ENCODE assay signal across 9 mouse cellular contexts in genomic region chr1:87041814-87042438, GRCm38 (mm10). TPM values are rescaled to one million over a fixed set of nuclear protein-coding genes. Genes with fewer than 3 reads are reported as not detected.
A peak's percentile ranks its signal among the peaks of the same experiment; 100 is the strongest.
DNase-seq lines count a peak whose midpoint lies in the region; ATAC-seq and TF ChIP-seq lines count a peak whose summit lies in the region.
"Had no signal": no experiment of that assay in that cellular context is flagged by ENCODE, and none has a peak within 500 bp of the region (broad histone marks: within the 10 kb centered on the region; RNA-seq: fewer than 3 reads in every experiment).

No protein-coding gene starts in this region.

- no peaks in the 10 kb centered on the region for H3K27me3 ChIP-seq in forebrain, embryonic 11.5 days (ENCODE audit: control insufficient read depth, insufficient read depth, low read length)

- WGBS in forebrain, embryonic 11.5 days, result 0% methylated on average over 1 of the region's 1 CpGs

- in situ Hi-C loops in ES-E14 (cut with MboI; ENCODE audit: low sequenced_read_pairs in 2 of 2, unreplicated experiment in 2 of 2), result no loop called here

- no peak overlapping the region for H3K27ac ChIP-seq in ES-E14 (ENCODE audit: insufficient read depth, low read depth, low read length, poor library complexity, severe bottlenecking)
- no peak overlapping the region for H3K27ac ChIP-seq in forebrain, embryonic 11.5 days (ENCODE audit: low read depth, low read length)

- H3K4me1 ChIP-seq in ES-E14 (ENCODE audit: control insufficient read depth in 2 of 2, insufficient read depth in 2 of 2, low read length in 2 of 2, poor library complexity in 1 of 2), result no peaks in the 10 kb centered on the region
- no peaks in the 10 kb centered on the region for H3K4me1 ChIP-seq in forebrain, embryonic 11.5 days (replicated peaks; ENCODE audit: control insufficient read depth, insufficient read depth, low read length)

- peaks cover 2% of the 10 kb centered on the region; the same call in 1 of the 2 replicates for H3K36me3 ChIP-seq in ES-E14 (ENCODE audit: control insufficient read depth, insufficient read depth, low read length, poor library complexity, severe bottlenecking)
- H3K36me3 ChIP-seq in forebrain, embryonic 11.5 days (ENCODE audit: control insufficient read depth, insufficient read depth, low read length), result no peaks in the 10 kb centered on the region

- no peak overlapping the region for H3K4me2 ChIP-seq in forebrain, embryonic 11.5 days (ENCODE audit: low read depth, low read length, severe bottlenecking)

- peak; percentile 44 for DNase-seq in ES-E14 (ENCODE audit: low read depth, low spot score)
- peak; percentile 38 for DNase-seq in c-Kit-positive CD71-positive TER-119-negative erythroid progenitor cells, embryonic 14.5 days (ENCODE audit: low read depth)
- DNase-seq in forebrain, embryonic 11.5 days (ENCODE audit: low spot score), result peak; percentile 87
- peak; percentile 85 for DNase-seq in heart, postnatal 4 days
- peak; percentile 78 for DNase-seq in layer of hippocampus, adult 11-12 months (ENCODE audit: low spot score)
- peak; percentile 53 to 60 for DNase-seq in lung, adult 18-20 months
- peak; percentile 81 for DNase-seq in ovary, postnatal 14 days (ENCODE audit: low spot score)
- DNase-seq in thymus, postnatal 4 days, result peak; percentile 82

- no peaks in the 10 kb centered on the region for H3K9me3 ChIP-seq in ES-E14 (ENCODE audit: control insufficient read depth, insufficient read depth, low read depth, low read length)
- H3K9me3 ChIP-seq in forebrain, embryonic 11.5 days (ENCODE audit: control insufficient read depth, low read length), result no peaks in the 10 kb centered on the region

- peak; percentile 68 for ATAC-seq in forebrain, embryonic 11.5 days (replicated peaks; ENCODE audit: low FRiP score)

- no peak overlapping the region for H3K9ac ChIP-seq in ES-E14 (ENCODE audit: insufficient read depth, low read depth, low read length, poor library complexity, severe bottlenecking)
- no peak overlapping the region for H3K9ac ChIP-seq in forebrain, embryonic 11.5 days (ENCODE audit: low read length)

- H3K4me3 ChIP-seq in ES-E14 (ENCODE audit: insufficient read depth in 1 of 2, low read depth in 1 of 2, low read length in 2 of 2, poor library complexity in 1 of 2, severe bottlenecking in 1 of 2), result no peak overlapping the region
- no peak overlapping the region for H3K4me3 ChIP-seq in forebrain, embryonic 11.5 days (ENCODE audit: low read depth, low read length)

TF ChIP-seq in ES-E14, 5 proteins besides CTCF, POLR2A, EP300 and RAD21:
- TF ChIP-seq HCFC1 (IDR thresholded peaks at IDR 0.05; ENCODE audit: borderline replicate concordance, insufficient read depth, low read length), result no peak
- TF ChIP-seq CHD2 (IDR thresholded peaks at IDR 0.05; ENCODE audit: low read depth, low read length), result no peak
- peak; percentile 90 for TF ChIP-seq ZC3H11A (IDR thresholded peaks at IDR 0.05; ENCODE audit: borderline replicate concordance, low read depth, low read length)
- TF ChIP-seq ZNF384 (IDR thresholded peaks at IDR 0.05; ENCODE audit: low read depth, low read length), result no peak

RNA-seq across cellular contexts. Expression of gene Alppl2, which starts 47.8 kb away (rescaled TPM):
- 2.4 and 5.2 TPM in 2 replicates for total RNA-seq in ES-E14 (2012; rRNA removed)
- not detected in 2 replicates for polyA plus RNA-seq in forebrain, embryonic 11.5 days (2014; fragmentation: Nextera tagmentation; extraction: Ambion mirVana)
- not detected for total RNA-seq in heart, postnatal 4 days (2021)

RNA-seq across cellular contexts. Expression of gene Alpi, which starts 59.5 kb away (rescaled TPM):
- total RNA-seq in ES-E14 (2012; rRNA removed), result not detected in 2 replicates
- polyA plus RNA-seq in forebrain, embryonic 11.5 days (2014; fragmentation: Nextera tagmentation; extraction: Ambion mirVana), result not detected in 2 replicates
- total RNA-seq in heart, postnatal 4 days (2021), result not detected
- polyA plus RNA-seq: gonadal fat pad, adult 2 months had no signal
